Mouse (Mus musculus): Measurements from ENCODE around the gene Sec24a.
A peak's percentile ranks its signal among the peaks of the same experiment; 100 is the strongest.
"Not testable (repeated sequence)": the region's sequence is repeated elsewhere in the genome, so short reads cannot be mapped to it uniquely, and the experiment has no call there.

The Sec24a gene

GRCm38 (mm10) chr11:51759941-51760657 is 3.3 kb downstream of the Sec24a start:
- no peak for DNase-seq (ENCODE audit: low read depth)

DNA sequence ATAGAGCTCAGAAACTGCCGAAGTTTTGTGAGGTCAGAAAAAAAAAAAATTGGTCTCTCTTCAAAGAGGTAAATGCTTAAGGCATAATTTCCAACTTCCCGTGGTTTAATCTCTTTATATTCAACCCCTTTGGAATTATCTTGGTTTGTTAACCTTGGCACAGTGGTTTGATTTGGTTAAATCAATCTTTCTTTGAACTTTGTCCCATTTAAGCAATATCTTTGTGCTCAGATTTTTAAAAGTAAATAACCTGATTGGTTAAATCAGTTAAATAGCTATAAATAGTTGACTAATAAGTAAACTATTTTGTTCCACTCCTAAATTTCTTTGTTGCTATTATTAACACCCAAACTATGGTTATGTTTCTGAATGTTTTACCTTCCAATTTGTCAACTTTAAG is 4.2 kb downstream of the Sec24a start:
- DNase-seq (ENCODE audit: low read depth), result no peak

GRCm38 (mm10) chr11:51758207-51758606 is 5.2 kb downstream of the Sec24a start:
- not testable (repeated sequence) for DNase-seq (ENCODE audit: low read depth)

- DNase-seq (ENCODE audit: low read depth), result no peak
Measured at GRCm38 (mm10) chr11:51757625-51758024, 5.8 kb downstream of the Sec24a start.

- no peak for DNase-seq (ENCODE audit: low read depth)
Measured at GRCm38 (mm10) chr11:51757023-51757422, 6.4 kb downstream of the Sec24a start.

- DNase-seq (ENCODE audit: low read depth), result peak; percentile 66
Measured at GRCm38 (mm10) chr11:51756352-51756771, 7.1 kb downstream of the Sec24a start.

DNA sequence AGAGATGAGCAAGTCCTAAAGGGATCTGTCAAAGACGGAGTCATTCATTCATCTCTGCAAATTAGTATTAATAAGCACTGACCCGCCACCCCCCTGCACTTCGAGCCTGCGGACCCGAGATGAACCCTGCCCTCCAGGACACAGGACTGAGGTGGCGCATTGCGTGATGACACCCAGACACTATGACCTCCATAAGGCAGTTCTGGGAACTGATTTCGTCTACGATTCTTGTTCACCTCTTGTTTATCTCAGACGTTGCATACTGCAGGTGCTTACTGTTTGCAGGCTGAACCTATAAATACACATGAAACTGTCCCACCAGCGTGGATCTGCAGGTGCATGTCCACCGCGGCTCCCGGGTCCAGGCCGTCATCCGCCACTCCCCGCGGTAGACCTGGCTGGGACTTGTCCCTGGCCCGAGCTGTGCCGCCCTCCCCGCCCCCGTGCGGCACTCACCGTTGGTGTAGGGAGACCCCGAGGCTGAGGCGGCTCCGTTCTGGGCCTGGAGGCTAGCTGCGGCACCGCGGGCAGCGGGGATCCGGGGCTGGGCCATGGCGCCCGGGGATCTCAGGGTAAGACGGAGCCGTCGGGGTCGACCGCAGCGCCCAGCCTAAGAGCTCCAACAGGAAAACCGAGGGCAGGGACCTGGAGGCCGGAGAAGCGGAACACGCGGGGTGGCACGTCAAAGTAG is 7.7 kb downstream of the Sec24a start:
- no peak for DNase-seq (ENCODE audit: low read depth)

GRCm38 (mm10) chr11:51751623-51752225 is 11.7 kb downstream of the Sec24a start:
- not testable (repeated sequence) for DNase-seq (ENCODE audit: low read depth)

- no peak for DNase-seq (ENCODE audit: low read depth)
Measured at GRCm38 (mm10) chr11:51746096-51746495, 17.3 kb downstream of the Sec24a start.

GRCm38 (mm10) chr11:51740701-51741100 is 22.7 kb downstream of the Sec24a start:
- no peak for DNase-seq (ENCODE audit: low read depth)

GRCm38 (mm10) chr11:51738651-51739403 is 24.6 kb downstream of the Sec24a start:
- no peak for DNase-seq (ENCODE audit: low read depth)

- not testable (repeated sequence) for DNase-seq (ENCODE audit: low read depth)
Measured at GRCm38 (mm10) chr11:51734218-51734617, 29.2 kb downstream of the Sec24a start.

GRCm38 (mm10) chr11:51732883-51733282 is 30.6 kb downstream of the Sec24a start:
- no peak for DNase-seq (ENCODE audit: low read depth)

GRCm38 (mm10) chr11:51721066-51721465 is 42.4 kb downstream of the Sec24a start:
- no peak for DNase-seq (ENCODE audit: low read depth)

- DNase-seq (ENCODE audit: low read depth), result no peak
Measured at GRCm38 (mm10) chr11:51707080-51707479, 56.4 kb downstream of the Sec24a start.

- DNase-seq (ENCODE audit: low read depth), result no peak
Measured at GRCm38 (mm10) chr11:51706451-51706850, 57.0 kb downstream of the Sec24a start.

GRCm38 (mm10) chr11:51703379-51703998 is 59.9 kb downstream of the Sec24a start:
- DNase-seq (ENCODE audit: low read depth), result no peak

DNA sequence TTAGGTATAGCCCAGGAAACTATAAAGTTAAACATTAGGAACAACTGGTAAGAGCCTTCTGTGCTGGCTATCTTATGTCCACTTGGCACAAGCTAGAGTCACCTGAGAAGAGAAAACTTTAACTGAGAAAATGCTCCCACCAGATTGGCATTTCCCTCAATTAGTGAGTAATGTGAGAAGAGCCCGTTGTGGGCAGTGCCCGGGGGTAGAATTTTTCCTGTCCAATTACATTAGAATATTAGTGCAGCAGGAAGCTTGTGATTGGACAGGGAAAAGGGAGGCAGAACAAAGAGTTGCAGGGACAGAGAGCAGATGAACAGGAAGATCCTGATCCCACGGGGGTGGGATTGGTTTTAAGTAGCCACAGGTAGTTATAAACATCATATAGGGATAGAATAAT is 60.6 kb downstream of the Sec24a start:
- DNase-seq (ENCODE audit: low read depth), result no peak

DNA sequence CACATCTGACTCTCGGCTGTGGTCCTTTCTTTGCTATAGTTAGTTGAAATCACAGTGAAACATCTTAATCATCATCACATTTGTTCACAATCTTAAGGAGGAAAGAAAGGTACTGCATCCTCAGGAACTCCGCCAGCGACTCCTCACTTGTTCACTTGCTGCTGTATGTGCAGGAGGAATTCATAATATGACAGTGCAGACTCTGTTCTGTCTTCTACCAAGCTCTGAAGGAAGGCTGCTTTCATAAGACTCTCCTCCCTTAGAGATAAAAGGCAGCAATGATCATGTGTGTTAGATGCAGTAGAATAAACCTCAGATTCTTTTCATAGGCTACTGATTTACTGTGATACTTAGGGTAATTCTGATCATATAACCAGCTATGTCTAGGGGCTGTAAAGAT is 68.5 kb downstream of the Sec24a start:
- no peak for DNase-seq (ENCODE audit: low read depth)

- not testable (repeated sequence) for DNase-seq (ENCODE audit: low read depth)
Measured at GRCm38 (mm10) chr11:51690597-51690996, 72.8 kb downstream of the Sec24a start.

DNA sequence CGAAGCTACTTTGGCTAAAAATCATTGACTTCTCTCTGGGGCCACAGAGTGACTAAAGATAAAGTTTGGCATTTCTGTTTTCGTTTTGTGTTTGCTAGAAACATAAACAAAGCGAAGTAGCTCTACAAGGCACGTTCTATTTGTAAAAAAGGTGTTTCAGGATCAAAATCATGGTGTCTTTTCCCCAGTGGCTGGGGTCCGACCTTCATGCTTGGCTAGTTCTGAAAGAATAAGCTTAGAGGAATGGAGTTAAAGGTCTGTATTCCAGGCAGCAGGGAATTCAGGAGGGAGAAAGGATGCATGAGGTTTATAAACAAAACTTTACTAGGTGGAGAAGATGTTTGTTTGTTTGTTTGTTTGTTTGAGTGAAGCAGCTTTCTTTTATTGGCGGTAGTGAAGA is 74.1 kb downstream of the Sec24a start:
- DNase-seq (ENCODE audit: low read depth), result no peak

Data from fibroblast of lung, adult 2 months (primary cell).